Mouse (Mus musculus): ENCODE data around the gene Ubl7.
"Not testable (repeated sequence)": the region's sequence is repeated elsewhere in the genome, so short reads cannot be mapped to it uniquely, and the experiment has no call there.

Gene Ubl7

DNA sequence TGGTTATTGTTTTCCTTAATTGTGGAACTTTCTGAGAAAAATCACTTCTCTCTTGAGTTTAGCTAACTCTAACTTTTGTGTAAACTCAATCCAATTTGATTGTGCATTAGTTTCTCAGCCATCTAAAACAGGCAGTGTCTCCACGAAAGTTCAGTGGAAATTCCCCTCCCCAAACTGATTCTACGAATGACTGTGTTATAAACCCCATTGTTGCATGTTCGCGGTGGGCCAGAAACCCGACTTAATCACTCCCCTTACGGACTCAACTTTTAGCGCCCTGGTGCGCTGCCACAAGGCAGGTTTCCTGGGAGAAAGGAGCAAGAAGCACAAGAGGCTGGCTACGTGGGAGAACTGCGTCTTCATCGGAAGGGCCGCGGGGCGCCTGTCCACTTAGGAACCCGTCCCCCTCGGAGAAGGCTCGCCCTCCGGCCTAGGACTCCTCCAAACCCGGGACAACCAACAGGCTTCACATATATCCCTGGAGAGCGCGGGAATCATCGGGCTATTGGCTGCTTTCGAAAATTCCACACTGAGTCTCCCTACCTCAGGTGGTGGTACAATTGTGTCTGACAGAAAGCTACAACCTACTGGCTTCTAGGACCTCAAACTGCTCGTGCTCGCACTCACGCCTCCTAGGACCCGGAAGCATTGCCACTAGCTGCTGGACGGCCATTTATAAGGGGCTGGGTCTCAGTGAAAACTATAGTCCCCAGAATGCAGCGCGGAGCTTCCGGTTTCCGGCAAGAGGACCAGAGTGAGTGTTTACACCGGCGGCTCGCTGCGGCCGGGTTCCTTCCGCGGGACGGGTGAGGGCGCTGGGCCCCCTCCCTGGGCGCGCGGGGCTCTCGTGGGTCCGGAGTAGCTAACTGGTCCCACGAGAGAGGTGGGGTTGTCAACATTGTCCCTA, at the start of gene Ubl7:
Gene Ubl7, plus strand, starts transcription at position 726 of the 907 bp plus-strand sequence.
- DNase-seq: peak; percentile 92

DNA sequence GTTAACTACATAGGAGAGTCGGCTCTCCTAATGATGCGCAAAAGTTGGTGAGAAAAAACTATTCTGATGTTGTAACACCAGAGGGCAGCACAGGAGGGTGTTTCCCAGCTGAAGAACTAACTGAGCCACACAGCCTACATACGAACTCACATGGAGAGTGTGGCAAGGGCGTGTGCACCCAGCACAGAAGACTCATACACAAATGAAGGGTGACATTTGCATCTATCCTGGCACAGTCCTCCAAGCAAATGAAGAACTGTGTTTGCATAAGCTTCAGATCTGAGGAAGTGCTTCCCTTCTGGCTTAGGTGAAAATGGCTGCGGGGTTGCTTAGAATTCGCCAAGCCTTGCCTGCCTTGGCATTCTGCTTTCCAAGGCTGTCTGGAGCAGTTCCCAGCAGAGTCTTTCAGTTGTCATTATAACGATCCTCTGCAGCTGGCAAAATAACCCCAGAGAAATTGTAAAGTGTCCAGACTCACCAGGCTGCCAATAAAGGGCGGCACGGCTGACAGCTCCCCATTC, 48.8 kb upstream of the Ubl7 start:
- DNase-seq: peak; percentile 19

DNA sequence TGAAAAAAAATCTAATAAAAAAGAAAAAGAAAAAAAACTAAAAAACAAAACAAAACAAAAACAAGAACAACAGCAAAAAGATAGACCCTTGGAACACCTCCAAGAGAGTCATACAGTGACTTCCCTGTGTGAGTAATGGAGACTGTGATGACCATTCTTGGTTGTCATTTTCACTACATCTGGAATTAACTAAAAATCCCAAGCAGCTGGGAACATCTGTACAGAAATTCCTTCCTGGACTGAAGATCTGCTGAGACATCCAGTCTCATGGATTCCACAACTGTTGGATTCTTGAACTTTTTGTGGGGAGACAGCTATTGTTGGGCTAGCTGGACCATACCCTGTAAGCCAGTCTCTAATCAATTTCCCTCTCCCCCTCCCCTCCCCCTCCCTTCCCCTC, 46.4 kb upstream of the Ubl7 start:
- DNase-seq: no peak

DNA sequence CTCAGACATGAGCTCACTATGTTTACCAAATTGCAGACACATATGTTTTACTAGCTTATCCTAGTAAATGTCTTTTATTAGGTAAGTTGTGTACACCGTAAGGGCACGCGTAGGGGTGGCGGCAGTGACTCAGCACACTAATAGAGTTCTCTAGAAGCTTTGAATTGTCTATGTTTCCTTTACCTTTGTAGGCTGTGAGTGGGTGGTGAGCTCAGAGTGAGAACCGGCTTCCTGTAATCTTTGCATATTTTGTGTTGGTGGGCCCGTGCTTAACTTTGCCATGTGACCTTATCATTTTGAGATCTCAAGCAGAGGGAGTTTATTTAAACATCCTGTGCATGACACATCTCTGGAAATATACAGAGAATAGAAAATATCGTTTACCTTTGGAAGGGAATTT, 44.2 kb upstream of the Ubl7 start:
- DNase-seq: no peak

DNA sequence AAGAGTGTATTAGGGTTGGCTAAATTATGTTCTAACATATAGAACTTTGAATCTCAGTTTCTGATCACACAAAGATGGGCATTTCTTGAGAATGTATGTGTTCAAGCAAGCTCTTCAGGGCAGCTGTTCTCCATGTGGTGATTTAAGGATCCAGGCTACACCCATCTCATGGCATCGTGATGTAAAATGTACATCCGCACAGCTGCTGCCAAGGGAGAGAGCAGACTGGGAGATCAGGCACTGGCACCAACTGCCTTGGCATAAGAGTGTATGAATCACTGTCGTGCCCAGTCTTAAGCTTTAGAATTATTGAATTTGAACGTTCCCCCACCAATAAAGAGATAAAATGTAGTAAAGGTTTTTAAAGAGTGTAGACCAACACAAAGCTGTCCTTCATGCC, 43.5 kb upstream of the Ubl7 start:
- DNase-seq: no peak

DNA sequence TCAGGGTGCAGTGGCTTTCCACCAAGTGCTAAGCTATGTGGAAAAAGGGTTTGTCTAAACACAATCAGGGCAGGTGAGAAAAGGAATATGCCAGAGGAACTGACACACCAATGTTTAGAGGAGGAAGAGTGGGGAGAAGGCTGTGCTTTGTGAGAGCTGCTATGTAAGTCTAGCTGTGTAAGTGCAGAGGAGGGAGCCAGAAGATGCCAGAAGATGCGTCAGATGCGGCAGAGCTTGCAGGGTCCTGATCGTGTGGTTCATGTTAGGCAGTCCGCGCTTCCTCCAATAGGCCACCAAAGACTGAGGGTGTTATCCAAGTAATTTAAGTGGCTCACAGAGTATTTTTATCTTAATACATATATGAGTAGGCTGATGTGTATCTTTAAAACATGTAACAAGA, 42.9 kb upstream of the Ubl7 start:
- DNase-seq: no peak

DNA sequence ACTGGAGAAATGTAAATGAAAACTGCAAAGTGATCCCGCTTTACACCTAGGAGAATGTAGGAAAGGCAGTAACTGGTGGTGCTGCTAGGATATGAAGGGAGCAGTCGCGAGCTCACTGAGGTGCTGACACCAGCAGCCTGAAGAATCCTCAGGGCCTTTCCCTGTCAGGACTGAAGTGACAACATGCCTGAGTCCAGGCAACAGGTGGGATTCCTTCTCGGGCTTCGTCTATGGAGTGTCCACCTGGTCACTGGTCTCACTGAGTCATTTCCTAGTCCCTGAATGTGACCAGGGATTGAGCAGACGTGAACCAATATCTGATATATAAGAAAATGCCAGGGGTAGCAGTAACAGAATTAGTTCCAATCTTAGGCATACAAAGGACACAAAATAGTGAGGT, 42.0 kb upstream of the Ubl7 start:
- DNase-seq: no peak

DNA sequence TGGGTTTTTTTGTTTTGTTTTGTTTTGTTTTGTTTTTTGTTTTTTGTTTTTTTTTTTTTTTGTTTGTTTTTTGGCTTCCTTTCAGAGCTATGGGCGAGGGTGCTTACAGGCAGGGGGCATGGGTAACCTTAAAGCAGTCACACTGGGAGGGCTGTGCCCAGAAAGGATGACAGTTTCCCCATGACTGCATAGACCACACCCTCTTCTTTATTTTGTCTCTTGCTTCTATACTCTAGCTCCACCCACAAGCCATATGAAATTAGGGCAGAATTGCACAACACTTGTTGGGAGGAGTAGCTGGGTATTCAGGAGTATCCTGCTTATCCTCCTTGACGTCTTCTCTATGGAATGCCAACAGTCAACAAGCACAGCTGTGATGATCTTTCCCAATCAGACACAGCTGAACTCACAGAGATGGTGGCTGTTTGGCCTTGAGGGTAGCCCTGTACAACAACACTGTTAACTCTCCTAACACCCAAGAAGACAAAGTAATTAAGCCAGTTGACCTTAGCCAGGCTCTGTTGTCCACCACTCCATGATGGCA, 40.4 kb upstream of the Ubl7 start:
- no peak for DNase-seq

DNA sequence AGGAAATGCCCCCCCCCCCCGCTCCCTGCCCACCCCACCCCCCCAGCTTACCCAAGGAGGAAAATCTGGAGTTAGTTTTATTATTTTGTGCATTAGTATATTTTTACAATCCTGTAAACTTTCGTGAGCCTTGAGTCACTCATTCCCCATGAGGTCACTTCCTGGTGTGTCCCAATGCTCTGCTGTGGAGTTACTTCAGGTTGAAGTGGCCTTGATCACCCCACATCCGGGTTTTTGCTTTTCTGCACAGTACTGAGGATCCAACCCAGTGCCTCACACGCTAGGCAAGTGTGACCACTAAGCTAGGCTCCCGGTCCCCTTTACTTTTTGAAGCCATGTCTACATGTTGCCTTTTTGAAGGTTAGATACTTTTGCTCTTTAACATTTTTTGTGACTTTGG, 36.6 kb upstream of the Ubl7 start:
- no peak for DNase-seq

DNA sequence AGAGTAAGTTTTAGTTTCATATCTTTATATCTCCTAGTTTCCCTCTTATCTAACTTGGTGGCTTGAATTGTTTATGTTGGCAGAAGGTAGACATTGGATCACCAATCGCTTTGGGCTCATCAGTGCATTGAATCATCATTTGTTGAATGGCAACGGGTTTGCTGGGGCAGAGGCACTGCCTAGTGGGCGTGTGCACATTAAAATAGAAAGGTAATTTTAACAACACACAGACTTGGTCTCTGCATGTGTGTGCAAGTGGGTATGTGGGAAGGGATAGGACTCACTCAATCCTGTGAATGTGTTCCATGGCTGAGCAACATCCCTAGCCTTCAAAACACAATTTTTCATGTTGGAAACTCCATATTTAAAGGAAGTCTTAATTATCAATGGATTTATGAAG, 35.8 kb upstream of the Ubl7 start:
- DNase-seq: no peak

DNA sequence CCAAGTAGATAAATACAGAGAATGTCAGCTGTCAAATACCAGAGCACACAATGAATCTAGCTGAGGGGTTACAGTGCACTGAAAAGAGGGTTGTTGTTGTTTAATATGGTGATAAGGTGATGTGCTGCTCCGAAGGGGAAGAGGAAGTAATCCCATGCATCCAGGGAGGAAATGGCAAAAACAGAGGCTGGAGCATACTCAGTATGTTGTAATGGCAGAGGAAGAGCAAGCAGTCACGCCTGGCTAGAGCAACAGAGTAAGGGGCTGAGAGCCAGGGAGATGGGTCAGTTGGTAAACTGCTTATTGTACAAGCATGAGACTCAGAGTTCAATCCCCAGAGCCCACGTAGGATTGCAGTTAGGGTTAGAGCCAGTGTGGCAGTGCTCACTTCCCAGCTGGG, 31.6 kb upstream of the Ubl7 start:
- DNase-seq: no peak

DNA sequence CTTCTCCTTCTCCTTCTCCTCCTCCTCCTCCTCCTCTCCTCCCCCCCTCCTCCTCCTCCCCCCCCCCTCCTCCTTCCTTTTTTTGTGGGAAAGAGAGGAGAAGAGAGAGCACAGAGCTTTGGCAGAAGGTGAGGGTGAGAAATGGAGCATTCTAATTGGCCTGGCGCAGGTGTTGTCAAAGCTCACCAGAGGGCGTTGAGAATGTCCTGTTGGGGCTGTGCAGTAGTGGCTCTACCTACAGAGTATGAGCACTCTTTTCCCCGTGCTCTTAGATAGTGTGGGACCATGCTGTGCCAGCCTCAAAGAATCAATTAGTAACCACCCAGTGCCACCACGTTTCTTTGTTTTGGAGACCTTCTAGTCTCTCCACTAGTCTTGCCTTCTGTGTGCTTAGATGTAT, 30.5 kb upstream of the Ubl7 start:
- DNase-seq: no peak

DNA sequence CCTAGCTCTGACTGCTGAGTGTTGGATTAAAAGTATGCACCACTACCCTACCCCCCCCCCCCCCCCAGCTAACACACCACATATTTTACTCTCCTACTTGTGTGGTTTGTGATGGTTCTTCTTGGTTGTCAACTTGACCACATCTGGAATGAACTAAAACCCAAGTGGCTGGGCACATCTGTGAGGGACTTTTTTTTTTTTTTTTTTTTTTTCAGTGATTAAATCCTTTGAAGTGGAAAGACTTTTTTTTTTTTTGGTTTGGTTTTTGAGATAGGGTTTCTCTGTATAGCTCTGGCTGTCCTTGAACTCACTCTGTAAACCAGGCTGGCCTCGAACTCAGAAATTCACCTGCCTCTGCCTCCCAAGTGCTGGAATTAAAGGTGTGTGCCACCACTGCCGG, 29.0 kb upstream of the Ubl7 start:
- DNase-seq: not testable (repeated sequence)

DNA sequence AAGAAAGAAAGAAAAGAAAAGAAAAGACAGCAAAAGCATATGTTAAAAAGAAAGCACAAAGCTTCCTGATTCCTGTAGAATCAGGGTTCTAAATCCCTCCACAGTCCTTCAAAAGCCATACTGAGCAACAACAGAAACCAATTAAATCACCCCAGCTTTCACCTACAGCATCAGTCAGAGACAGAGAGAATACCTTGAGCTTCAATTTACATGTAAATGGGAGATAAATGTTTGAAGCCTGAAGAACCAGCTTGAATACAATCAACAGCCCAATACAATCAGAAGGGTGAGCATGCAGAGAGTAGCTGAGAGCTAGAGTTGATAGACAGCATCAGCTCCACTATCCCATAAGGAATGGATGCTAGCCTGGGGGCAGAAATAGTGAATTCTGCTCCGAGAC, 27.4 kb upstream of the Ubl7 start:
- DNase-seq: no peak

DNA sequence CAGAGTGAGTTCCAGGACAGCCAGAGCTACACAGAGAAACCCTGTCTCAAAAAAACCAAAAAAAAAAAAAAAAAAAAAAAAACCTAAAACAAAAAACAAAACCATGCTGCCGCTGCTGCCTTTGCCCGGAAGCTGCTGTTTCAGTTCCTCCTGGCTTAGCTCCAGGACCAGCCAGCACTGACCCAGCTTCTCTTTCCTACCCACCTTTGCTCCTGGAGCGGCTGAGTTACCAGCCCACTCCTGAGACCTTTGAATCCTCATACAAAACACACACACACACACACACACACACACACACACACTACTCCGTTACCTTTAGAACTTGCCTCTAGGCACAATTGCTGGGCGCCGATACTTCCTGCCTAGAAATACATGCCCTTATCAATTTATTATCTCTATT, 22.7 kb upstream of the Ubl7 start:
- DNase-seq: peak; percentile 51

DNA sequence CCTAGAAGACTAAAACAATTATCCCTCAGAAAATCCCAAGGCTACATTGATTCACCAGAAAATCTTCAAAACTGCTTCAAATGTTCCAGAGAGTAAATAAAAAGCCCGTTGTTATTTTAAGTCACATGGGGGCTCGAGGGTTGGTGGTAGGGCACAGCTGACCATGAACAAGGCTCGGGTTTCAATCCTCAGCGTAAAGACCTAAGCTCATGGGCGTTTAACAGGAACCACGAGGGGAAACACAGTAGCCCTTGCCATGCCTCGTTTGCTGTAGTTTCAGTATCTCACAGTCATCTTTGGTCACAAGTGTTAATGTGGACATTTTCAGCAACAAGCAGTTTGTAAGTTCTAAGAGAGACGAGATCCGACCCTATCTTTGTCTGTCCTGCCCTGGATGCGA, 10.3 kb upstream of the Ubl7 start:
- DNase-seq: no peak

DNA sequence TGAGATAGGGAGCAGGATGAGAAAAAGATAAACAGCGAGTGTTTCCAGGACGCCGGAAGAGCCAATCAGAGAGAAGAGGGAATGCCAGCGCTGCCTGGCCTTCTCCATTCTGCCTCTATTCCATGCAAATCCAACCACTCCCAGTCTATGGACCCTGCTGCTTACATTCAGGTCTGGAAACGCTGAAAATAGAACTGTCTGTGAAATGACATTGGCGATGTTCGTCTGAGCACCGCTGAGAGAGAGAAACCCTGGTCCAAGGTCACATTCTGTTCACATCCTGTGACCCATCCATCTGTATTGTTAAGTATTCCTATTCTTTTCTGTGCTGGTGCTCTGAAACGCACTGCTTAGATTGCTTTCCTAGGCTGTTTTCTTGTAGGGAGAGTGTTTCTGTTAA, 9.6 kb upstream of the Ubl7 start:
- no peak for DNase-seq

DNA sequence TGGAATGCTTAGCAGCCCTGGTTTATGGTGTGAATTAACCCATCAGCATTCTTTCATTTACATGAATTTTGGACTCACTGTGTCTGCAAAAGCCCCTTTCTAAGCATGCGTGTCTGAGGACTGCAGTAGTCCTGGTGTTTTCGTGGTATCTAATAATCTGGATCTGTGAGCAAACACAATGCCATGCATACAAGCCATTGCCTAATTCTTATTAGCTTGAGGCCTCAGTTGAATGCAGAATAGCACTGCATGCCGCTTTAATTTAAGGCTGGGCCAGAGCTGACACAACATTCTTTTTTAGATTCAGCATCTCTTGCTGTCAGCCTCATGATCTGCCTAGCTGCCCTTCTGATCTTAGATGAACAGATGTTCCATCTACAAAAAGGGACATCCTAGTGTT, 9.2 kb upstream of the Ubl7 start:
- no peak for DNase-seq

DNA sequence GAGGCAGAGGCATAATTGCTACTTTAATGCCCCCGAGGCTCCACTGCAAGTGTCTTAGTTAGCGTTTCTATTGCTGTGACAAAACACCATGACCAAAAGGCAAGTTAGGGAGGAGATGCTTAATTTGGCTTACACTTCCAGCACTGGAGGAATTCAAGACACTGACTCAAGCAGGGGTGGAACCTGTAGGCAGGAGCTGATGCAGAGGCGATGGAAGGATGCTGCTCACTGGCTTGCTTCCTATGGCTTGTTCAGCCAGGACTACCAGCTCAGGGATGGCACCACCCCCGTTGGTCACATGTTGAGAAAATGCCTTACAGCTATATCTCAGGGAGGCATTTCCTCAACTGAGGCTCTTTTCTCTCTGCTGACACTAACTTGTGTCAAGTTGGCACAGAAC, 8.6 kb upstream of the Ubl7 start:
- DNase-seq: no peak

DNA sequence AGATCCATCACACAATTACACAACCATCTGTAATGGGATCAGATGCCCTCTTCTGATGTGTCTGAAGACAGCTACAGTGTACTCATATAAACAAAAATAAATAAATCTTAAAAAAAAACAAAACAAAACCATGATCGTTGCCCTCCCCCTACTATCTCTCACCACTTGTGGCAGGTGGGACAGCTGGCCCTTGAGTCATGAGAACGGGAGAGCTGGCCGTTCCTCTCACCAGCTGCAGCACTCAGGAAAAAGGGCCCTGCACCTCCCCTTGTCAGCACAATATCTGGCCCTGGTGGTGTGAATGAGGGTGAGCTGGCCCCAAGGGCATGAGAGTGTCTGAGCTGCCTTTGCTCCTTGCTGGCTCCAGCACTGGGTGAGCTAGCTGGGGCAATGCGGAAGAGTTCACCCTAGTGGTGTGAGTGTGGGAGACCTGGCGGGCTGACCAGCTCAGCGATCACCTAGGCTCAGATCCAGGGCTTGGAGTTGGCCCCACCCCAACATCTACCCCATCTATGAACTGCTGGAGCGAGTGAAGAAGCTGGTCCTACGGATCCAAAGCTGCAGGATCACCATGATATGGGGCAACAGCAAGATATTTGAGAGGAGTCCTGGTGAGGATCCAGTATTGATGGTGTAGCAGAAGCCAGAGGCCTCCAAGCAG, 7.1 kb upstream of the Ubl7 start:
- DNase-seq: no peak

DNA sequence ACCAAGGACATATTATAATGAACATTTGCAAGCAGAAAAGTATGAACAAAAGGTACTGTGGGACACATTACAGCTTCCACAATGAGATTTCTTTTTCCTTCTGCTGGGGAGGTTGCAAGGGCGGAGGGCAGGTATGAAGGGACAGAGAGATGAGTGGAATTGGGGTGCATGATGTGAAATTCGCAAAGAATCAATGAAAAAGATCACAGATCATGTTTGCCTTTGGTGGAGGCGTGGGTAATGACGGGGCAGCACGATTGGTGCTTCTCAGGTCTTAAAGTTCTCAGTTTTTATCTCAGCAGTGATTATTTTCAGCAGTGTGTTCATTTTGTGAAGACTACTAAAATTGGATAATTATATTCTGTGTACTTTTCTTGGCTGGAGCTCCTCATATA, 6.5 kb upstream of the Ubl7 start:
- no peak for DNase-seq

DNA sequence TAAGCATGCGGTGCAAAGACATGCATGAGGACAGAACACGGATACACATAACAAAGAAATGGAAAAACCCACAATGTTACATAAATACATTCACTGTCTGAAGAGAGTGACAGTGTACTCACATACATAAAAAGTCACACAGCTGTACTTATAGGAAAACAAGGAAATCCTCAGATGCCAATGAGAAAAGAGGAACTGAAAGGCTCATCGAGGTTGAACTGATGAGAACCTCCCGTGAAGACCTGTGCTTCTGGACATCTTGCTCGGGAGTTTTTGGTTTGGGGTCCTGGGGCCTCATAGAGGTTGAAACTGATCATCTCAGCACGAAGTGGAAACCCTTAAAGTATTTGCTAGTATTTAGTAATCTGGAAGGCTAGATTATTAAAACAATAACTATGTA, 3.6 kb upstream of the Ubl7 start:
- DNase-seq: no peak

DNA sequence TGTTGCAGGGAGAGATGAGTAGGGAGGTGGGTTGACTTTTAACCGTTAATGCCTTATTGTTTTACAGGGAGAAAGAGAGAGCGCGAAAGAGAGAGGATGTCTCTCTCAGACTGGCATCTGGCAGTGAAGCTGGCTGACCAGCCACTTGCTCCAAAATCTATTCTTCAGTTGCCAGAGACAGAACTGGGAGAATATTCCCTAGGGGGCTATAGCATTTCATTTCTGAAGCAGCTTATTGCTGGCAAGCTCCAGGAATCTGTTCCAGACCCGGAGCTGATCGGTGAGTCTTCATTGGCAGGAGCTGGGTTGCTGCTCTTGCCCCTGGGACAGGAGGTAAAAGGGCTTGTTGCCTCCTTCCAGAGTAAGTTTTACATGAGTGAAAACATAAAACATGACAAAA, 1.8 kb downstream of the Ubl7 start:
- DNase-seq: no peak

DNA sequence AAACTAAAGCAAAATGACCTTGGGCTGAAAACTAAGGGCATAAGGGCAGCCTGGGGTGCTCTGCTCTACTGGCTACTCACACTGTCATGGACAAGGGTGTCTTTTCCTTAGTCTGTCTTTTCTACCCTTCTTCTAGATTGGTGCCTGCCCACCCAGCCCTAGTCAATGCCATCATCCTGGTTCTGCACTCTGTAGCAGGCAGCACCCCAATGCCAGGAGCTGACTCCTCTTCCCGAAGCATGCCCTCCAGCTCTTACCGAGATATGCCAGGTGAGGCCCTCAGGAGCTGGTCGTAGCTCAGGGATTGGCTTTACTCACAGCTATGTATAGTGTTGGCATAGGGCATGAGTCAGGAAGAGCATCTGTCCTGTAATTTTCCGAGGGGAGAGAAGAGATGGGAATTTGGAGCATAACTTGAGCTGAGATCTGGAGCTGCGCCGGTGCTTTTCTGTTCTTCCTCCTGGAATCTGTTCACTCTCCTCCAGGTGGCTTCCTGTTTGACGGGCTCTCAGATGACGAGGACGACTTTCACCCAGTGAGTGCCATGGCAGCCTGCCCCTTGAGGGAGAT, 10.8 kb downstream of the Ubl7 start:
- no peak for DNase-seq

Measured in kidney, adult 11 months (tissue).